Mouse (Mus musculus) myocyte (in vitro differentiated cells): ENCODE measurements around the gene Mtcp1. TPM values are rescaled to one million over a fixed set of nuclear protein-coding genes. Genes with fewer than 3 reads are reported as not detected.

Source experiments
- H3K27me3 ChIP-seq: one replicate; pipeline ENCODE4 v1.6.1; 2011; ENCODE audit not compliant: control insufficient read depth, insufficient read depth, insufficient read length
- H3K36me3 ChIP-seq: one replicate; pipeline ENCODE4 v1.6.1; 2011; ENCODE audit not compliant: control insufficient read depth, insufficient read depth
- H3K4me2 ChIP-seq: one replicate; pipeline ENCODE4 v1.6.1; 2011; ENCODE audit warnings: low read depth, control low read depth
- H3K4me3 ChIP-seq: one replicate; pipeline ENCODE4 v1.5.1; 2011; ENCODE audit warnings: mild to moderate bottlenecking, control low read depth, moderate library complexity
- H3K79me2 ChIP-seq: one replicate; pipeline ENCODE4 v1.6.1; 2011; ENCODE audit not compliant: control insufficient read depth, insufficient read depth
- H3ac ChIP-seq: one replicate; pipeline ENCODE4 v1.6.1; 2011; ENCODE audit not compliant: control insufficient read depth, insufficient read length
- CEBPB ChIP-seq: IDR thresholded peaks from 2 replicates; pipeline ENCODE4 v1.6.1; 2011; ENCODE audit warnings: mild to moderate bottlenecking, moderate library complexity; ENCODE audit not compliant: poor library complexity, insufficient read depth, severe bottlenecking
- E2F4 ChIP-seq: IDR thresholded peaks from one replicate; pipeline ENCODE4 v1.6.1; 2011; ENCODE audit warnings: mild to moderate bottlenecking, control low read depth, moderate library complexity; ENCODE audit not compliant: insufficient read depth
- MAX ChIP-seq: IDR thresholded peaks from one replicate; pipeline ENCODE4 v1.6.1; 2011; ENCODE audit warnings: low read depth, mild to moderate bottlenecking, control low read depth
- MYOD1 ChIP-seq, 3 experiments: IDR thresholded peaks; one replicate each; pipeline ENCODE4 v1.6.1; 2011; ENCODE audit warnings: control low read depth in 2 of 3, low read depth in 2 of 3, mild to moderate bottlenecking in 2 of 3, moderate library complexity in 1 of 3; ENCODE audit not compliant: insufficient read length in 2 of 3, control insufficient read depth in 1 of 3
- MYOG ChIP-seq, 3 experiments: IDR thresholded peaks; one replicate each; pipeline ENCODE4 v1.6.1; 2011; ENCODE audit warnings: control low read depth in 2 of 3, low read depth in 2 of 3, mild to moderate bottlenecking in 2 of 3; ENCODE audit not compliant: insufficient read length in 2 of 3, control insufficient read depth in 1 of 3, insufficient read depth in 1 of 3
- POLR2A ChIP-seq: IDR thresholded peaks from one replicate; pipeline ENCODE4 v1.6.1; 2011; ENCODE audit warnings: low read depth, mild to moderate bottlenecking, control low read depth, moderate library complexity; ENCODE audit not compliant: insufficient read length
- POLR2AphosphoS2 ChIP-seq: IDR thresholded peaks from one replicate; pipeline ENCODE4 v1.6.1; 2011; ENCODE audit warnings: low read depth, control low read depth; ENCODE audit not compliant: insufficient read length
- REST ChIP-seq: IDR thresholded peaks from one replicate; pipeline ENCODE4 v1.6.1; 2011; ENCODE audit warnings: mild to moderate bottlenecking, control low read depth, moderate library complexity; ENCODE audit not compliant: insufficient read depth, insufficient read length
- SRF ChIP-seq: IDR thresholded peaks from one replicate; pipeline ENCODE4 v1.6.1; 2011; ENCODE audit warnings: low read depth; ENCODE audit not compliant: control insufficient read depth, insufficient read length
- TCF12 ChIP-seq: IDR thresholded peaks from one replicate; pipeline ENCODE4 v1.6.1; 2011; ENCODE audit warnings: mild to moderate bottlenecking, control low read depth; ENCODE audit not compliant: poor library complexity, insufficient read depth, severe bottlenecking
- TCF3 ChIP-seq: IDR thresholded peaks from one replicate; pipeline ENCODE4 v1.6.1; 2011; ENCODE audit warnings: low read depth, control low read depth; ENCODE audit not compliant: insufficient read length
- USF1 ChIP-seq: IDR thresholded peaks from one replicate; pipeline ENCODE4 v1.6.1; 2011; ENCODE audit warnings: low read depth, mild to moderate bottlenecking, control low read depth, moderate library complexity
- polyA plus RNA-seq: library from polyadenylated mRNA; unstranded; fragments of >200 nt; fragmentation: generic; extraction: Trizol; gene quantifications from one replicate; pipeline ENCODE4 v1.2.1, GENCODE M21; 2012; ENCODE audit warnings: missing spikeins

Gene Mtcp1
- 1.1 TPM for polyA plus RNA-seq

- Histone ChIP-seq H3K27me3 (no peaks in the 10 kb centered on the region), H3K4me3 (peak within 1 kb of the TSS; percentile 59), H3K36me3 (no peaks in the 10 kb centered on the region), H3K4me2 (peak within 1 kb of the TSS; percentile 76), H3ac (no peak within 1 kb of the TSS), H3K79me2 (peaks cover 21% of the 10 kb centered on the region)
- TF ChIP-seq REST = no peak
- peak; percentile 85 for TF ChIP-seq POLR2A
- TF ChIP-seq POLR2AphosphoS2 = peak; percentile 83
Measured at GRCm38 (mm10) chrX:75415936-75416785, at the start of gene Mtcp1, which contains the start of the genes Cmc4 and Brcc3. TSS of gene Mtcp1 (minus strand) at chrX:75416588. TSS of gene Cmc4 (minus strand) at chrX:75416584. TSS of gene Brcc3 (plus strand) at chrX:75416628.

GRCm38 (mm10) chrX:75454597-75454996 lies 38.2 kb upstream of the Mtcp1 start:
- Histone ChIP-seq H3K4me2 (no peak overlapping the region), H3K27me3 (no peaks in the 10 kb centered on the region), H3K79me2 (no peaks in the 10 kb centered on the region), H3K36me3 (no peaks in the 10 kb centered on the region), H3ac (no peak overlapping the region), H3K4me3 (no peak overlapping the region)
- TF ChIP-seq POLR2A (no peak), REST (no peak)

- no peak overlapping the region for H3ac ChIP-seq
- H3K36me3 ChIP-seq = no peaks in the 10 kb centered on the region
- TF ChIP-seq MYOD1 (IDR thresholded peaks at IDR 0.05; ENCODE audit: control insufficient read depth in 1 of 3, insufficient read length in 2 of 3, low read depth in 2 of 3) (no peak), TCF12 (no peak), MAX (no peak), E2F4 (no peak)
- no peak overlapping the region for H3K4me3 ChIP-seq
- peaks cover 7% of the 10 kb centered on the region for H3K79me2 ChIP-seq
- H3K27me3 ChIP-seq = no peaks in the 10 kb centered on the region
- H3K4me2 ChIP-seq = no peak overlapping the region
Measured at GRCm38 (mm10) chrX:75409711-75410110, 6.7 kb downstream of the Mtcp1 start.

DNA sequence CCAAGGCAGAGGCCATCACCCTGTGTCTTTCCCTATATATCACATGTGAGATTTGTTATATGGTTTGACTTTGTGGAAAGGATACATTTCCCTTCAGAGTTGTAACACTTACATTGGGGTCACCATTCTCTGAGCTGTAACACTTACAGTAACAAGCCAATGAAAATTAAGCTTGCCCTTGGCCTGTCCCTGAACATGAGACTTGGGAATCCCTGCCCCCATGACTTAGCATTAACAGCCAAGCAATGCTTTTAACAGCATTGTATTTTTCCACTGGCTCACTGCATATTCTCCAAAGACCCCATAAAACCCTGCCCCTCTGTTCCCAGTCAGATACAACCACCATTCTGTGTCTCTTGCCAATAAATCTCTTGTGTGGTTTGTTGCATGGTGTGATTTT lies 13.0 kb downstream of the Mtcp1 start:
- Histone ChIP-seq H3K27me3 (no peaks in the 10 kb centered on the region), H3K79me2 (no peaks in the 10 kb centered on the region), H3K4me2 (no peak overlapping the region), H3ac (no peak overlapping the region), H3K4me3 (no peak overlapping the region), H3K36me3 (no peaks in the 10 kb centered on the region)
- TF ChIP-seq POLR2A (no peak), POLR2AphosphoS2 (no peak), MYOD1 (IDR thresholded peaks at IDR 0.05; ENCODE audit: control insufficient read depth in 1 of 3, insufficient read length in 2 of 3, low read depth in 2 of 3) (no peak), MYOG (IDR thresholded peaks at IDR 0.05; ENCODE audit: control insufficient read depth in 1 of 3, insufficient read depth in 1 of 3, insufficient read length in 2 of 3, low read depth in 2 of 3) (no peak), MAX (no peak), CEBPB (no peak), TCF3 (no peak), TCF12 (no peak), USF1 (no peak), E2F4 (no peak), REST (no peak), SRF (no peak)

DNA sequence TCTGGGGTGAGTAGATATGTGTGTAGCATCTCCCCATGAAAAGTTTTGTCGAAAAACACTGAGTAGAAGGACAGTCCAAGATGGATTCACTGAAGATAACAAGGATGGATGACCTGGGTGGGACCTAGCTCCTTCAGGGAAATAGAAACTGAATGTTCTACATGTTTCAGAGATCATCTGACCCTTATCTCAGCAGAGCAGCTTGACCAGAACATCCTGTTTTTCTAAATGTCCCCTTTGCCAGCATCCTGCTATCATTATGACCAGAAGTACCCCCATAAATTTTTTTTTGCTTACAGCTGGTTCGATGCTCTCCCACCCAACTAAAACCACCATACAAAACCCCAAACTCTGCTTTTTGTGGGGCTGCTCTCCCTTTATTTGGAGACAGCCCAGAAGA lies 13.7 kb downstream of the Mtcp1 start:
- H3K4me2 ChIP-seq = no peak overlapping the region
- H3K36me3 ChIP-seq = no peaks in the 10 kb centered on the region
- H3K79me2 ChIP-seq = no peaks in the 10 kb centered on the region
- no peak overlapping the region for H3K4me3 ChIP-seq
- TF ChIP-seq TCF12 (no peak), POLR2AphosphoS2 (no peak), POLR2A (no peak), MYOD1 (IDR thresholded peaks at IDR 0.05; ENCODE audit: control insufficient read depth in 1 of 3, insufficient read length in 2 of 3, low read depth in 2 of 3) (no peak), MYOG (IDR thresholded peaks at IDR 0.05; ENCODE audit: control insufficient read depth in 1 of 3, insufficient read depth in 1 of 3, insufficient read length in 2 of 3, low read depth in 2 of 3) (no peak), REST (no peak), CEBPB (no peak), USF1 (no peak), MAX (no peak), SRF (no peak), E2F4 (no peak), TCF3 (no peak)
- no peaks in the 10 kb centered on the region for H3K27me3 ChIP-seq
- H3ac ChIP-seq = no peak overlapping the region
